Mouse (Mus musculus): Measurements from ENCODE around the gene Mcm9.
"Not testable (repeated sequence)": the region's sequence is repeated elsewhere in the genome, so short reads cannot be mapped to it uniquely, and the experiment has no call there.

Mcm9 gene

GRCm38 (mm10) chr10:53499518-53499917 lies 130.7 kb downstream of the Mcm9 start:
- DNase-seq (ENCODE audit: inconsistent ontology term) = no peak

- DNase-seq (ENCODE audit: inconsistent ontology term) = not testable (repeated sequence)
Measured at GRCm38 (mm10) chr10:53495349-53495748, 134.9 kb downstream of the Mcm9 start.

- no peak for DNase-seq (ENCODE audit: inconsistent ontology term)
Measured at GRCm38 (mm10) chr10:53493954-53494353, 136.3 kb downstream of the Mcm9 start.

Measured in Muller cell, postnatal 12 days (primary cell).